Mouse (Mus musculus) midbrain, embryonic 13.5 days (tissue): Measurements from ENCODE around the gene Slit3. TPM values are rescaled to one million over a fixed set of nuclear protein-coding genes. Genes with fewer than 3 reads are reported as not detected.

Experiments
- ATAC-seq: fragments of 200-750 bp; cut with Nextera tagmentation; 2 replicates; pipeline ENCODE4 v1.8.0; 2017; ENCODE audit warnings: mild to moderate bottlenecking, moderate TSS enrichment, moderate library complexity
- H3K27ac ChIP-seq: fragments of 300-500 bp; sonication (generic); 2 replicates; pipeline ENCODE4 v1.5.1; 2015; ENCODE audit warnings: inconsistent platforms, mild to moderate bottlenecking, moderate library complexity
- H3K27me3 ChIP-seq: fragments of 300-500 bp; sonication (generic); 2 replicates; pipeline ENCODE4 v1.6.1; 2015; ENCODE audit warnings: mild to moderate bottlenecking, inconsistent platforms
- H3K36me3 ChIP-seq: fragments of 300-500 bp; sonication (generic); 2 replicates; pipeline ENCODE4 v1.6.1; 2015; ENCODE audit warnings: mild to moderate bottlenecking, inconsistent platforms
- H3K4me1 ChIP-seq: fragments of 300-500 bp; sonication (generic); replicated peaks from 2 replicates; pipeline ENCODE4 v1.6.1; 2015; ENCODE audit warnings: inconsistent platforms
- H3K4me2 ChIP-seq: fragments of 300-500 bp; sonication (generic); replicated peaks from 2 replicates; pipeline ENCODE4 v1.6.1; 2015; ENCODE audit warnings: moderate library complexity, mild to moderate bottlenecking, inconsistent platforms
- H3K4me3 ChIP-seq: fragments of 300-500 bp; sonication (generic); replicated peaks from 2 replicates; pipeline ENCODE4 v1.5.1; 2015; ENCODE audit warnings: mild to moderate bottlenecking, inconsistent platforms
- H3K9ac ChIP-seq: fragments of 300-500 bp; sonication (generic); replicated peaks from 2 replicates; pipeline ENCODE4 v1.6.1; 2015; ENCODE audit warnings: mild to moderate bottlenecking, inconsistent platforms
- H3K9me3 ChIP-seq: fragments of 300-500 bp; sonication (generic); 2 replicates; pipeline ENCODE4 v1.6.1; 2016; ENCODE audit warnings: mild to moderate bottlenecking, inconsistent platforms
- WGBS: fragments of 180-500 bp; shearing (Covaris S2); methylation state at CpG from one replicate; pipeline ENCODE4 v1.1.7; 2015; 5-methylcytosine and 5-hydroxymethylcytosine counted together
- polyA plus RNA-seq: library from polyadenylated mRNA; unstranded; fragments of >200 nt; fragmentation: Nextera tagmentation; extraction: Ambion mirVana; gene quantifications from 2 replicates; pipeline ENCODE4 v1.2.1, GENCODE M21; 2015

Gene Slit3
- polyA plus RNA-seq, 1 experiment from 2014 or later: 6.6 TPM

GRCm38 (mm10) chr11:35251910-35252309 lies 130.9 kb downstream of the Slit3 start:
- Histone ChIP-seq H3K4me3 (no peak overlapping the region), H3K27me3 (peaks cover 4% of the 10 kb centered on the region; the same call in 1 of the 2 replicates), H3K9ac (no peak overlapping the region), H3K27ac (no peak overlapping the region), H3K4me1 (peaks cover 3% of the 10 kb centered on the region; the same call in 1 of the 2 replicates), H3K4me2 (no peak overlapping the region), H3K9me3 (no peaks in the 10 kb centered on the region), H3K36me3 (no peaks in the 10 kb centered on the region)
- ATAC-seq: no peak
- WGBS: 83% methylated on average over 4 of the region's 4 CpGs

GRCm38 (mm10) chr11:35257351-35257750 lies 136.3 kb downstream of the Slit3 start:
- no peak overlapping the region for H3K4me3 ChIP-seq
- WGBS: 80% methylated on average over 6 of the region's 6 CpGs

GRCm38 (mm10) chr11:35261562-35262087 lies 140.6 kb downstream of the Slit3 start:
- no peaks in the 10 kb centered on the region for H3K9me3 ChIP-seq
- 0 out of 2 replicates have a peak, but pooled peaks cover 3% of the 10 kb centered on the region for H3K4me1 ChIP-seq
- ATAC-seq: no peak
- 85% methylated on average over 10 of the region's 10 CpGs for WGBS
- H3K27me3 ChIP-seq: 0 out of 2 replicates have a peak, but pooled peaks cover 7% of the 10 kb centered on the region
- H3K4me3 ChIP-seq: no peak overlapping the region
- no peak overlapping the region for H3K27ac ChIP-seq
- no peak overlapping the region for H3K9ac ChIP-seq
- H3K36me3 ChIP-seq: no peaks in the 10 kb centered on the region
- H3K4me2 ChIP-seq: no peak overlapping the region

More at GRCm38 (mm10) chr11:35257351-35257750, 136.3 kb downstream of the Slit3 start:
- Histone ChIP-seq H3K9ac (no peak overlapping the region), H3K27ac (no peak overlapping the region), H3K36me3 (no peaks in the 10 kb centered on the region), H3K4me1 (0 out of 2 replicates have a peak, but pooled peaks cover under 1% of the 10 kb centered on the region), H3K27me3 (peaks cover 7% of the 10 kb centered on the region; the same call in 1 of the 2 replicates), H3K4me2 (no peak overlapping the region), H3K9me3 (no peaks in the 10 kb centered on the region)
- no peak for ATAC-seq

GRCm38 (mm10) chr11:35262289-35262941 lies 141.4 kb downstream of the Slit3 start:
- no peak for ATAC-seq
- H3K9me3 ChIP-seq: no peaks in the 10 kb centered on the region
- WGBS: 63% methylated on average over 12 of the region's 12 CpGs

GRCm38 (mm10) chr11:35264749-35265148 lies 143.7 kb downstream of the Slit3 start:
- Histone ChIP-seq H3K4me2 (no peak overlapping the region), H3K9me3 (no peaks in the 10 kb centered on the region), H3K4me3 (no peak overlapping the region), H3K4me1 (0 out of 2 replicates have a peak, but pooled peaks cover 3% of the 10 kb centered on the region), H3K27me3 (0 out of 2 replicates have a peak, but pooled peaks cover under 1% of the 10 kb centered on the region), H3K27ac (no peak overlapping the region), H3K9ac (no peak overlapping the region), H3K36me3 (no peaks in the 10 kb centered on the region)
- WGBS: 88% methylated on average over 3 of the region's 3 CpGs
- no peak for ATAC-seq

More at GRCm38 (mm10) chr11:35262289-35262941, 141.4 kb downstream of the Slit3 start:
- no peaks in the 10 kb centered on the region for H3K36me3 ChIP-seq
- H3K27ac ChIP-seq: no peak overlapping the region
- H3K4me3 ChIP-seq: no peak overlapping the region
- H3K9ac ChIP-seq: no peak overlapping the region
- 0 out of 2 replicates have a peak, but pooled peaks cover 3% of the 10 kb centered on the region for H3K4me1 ChIP-seq
- H3K4me2 ChIP-seq: no peak overlapping the region
- 0 out of 2 replicates have a peak, but pooled peaks cover 7% of the 10 kb centered on the region for H3K27me3 ChIP-seq

GRCm38 (mm10) chr11:35270396-35270795 lies 149.4 kb downstream of the Slit3 start:
- no peak overlapping the region for H3K4me3 ChIP-seq
- no peak overlapping the region for H3K27ac ChIP-seq
- no peaks in the 10 kb centered on the region for H3K9me3 ChIP-seq
- peaks cover 8% of the 10 kb centered on the region for H3K27me3 ChIP-seq
- H3K4me1 ChIP-seq: peaks cover 9% of the 10 kb centered on the region; the same call in 1 of the 2 replicates
- no peaks in the 10 kb centered on the region for H3K36me3 ChIP-seq
- WGBS: 86% methylated on average over 9 of the region's 9 CpGs
- no peak overlapping the region for H3K9ac ChIP-seq
- no peak overlapping the region for H3K4me2 ChIP-seq
- ATAC-seq: no peak

GRCm38 (mm10) chr11:35273416-35273815 lies 152.4 kb downstream of the Slit3 start:
- ATAC-seq: no peak
- 61% methylated on average over 10 of the region's 10 CpGs for WGBS
- Histone ChIP-seq H3K36me3 (no peaks in the 10 kb centered on the region), H3K4me3 (no peak overlapping the region), H3K27me3 (peaks cover 11% of the 10 kb centered on the region), H3K4me2 (no peak overlapping the region), H3K9ac (no peak overlapping the region), H3K4me1 (peaks cover 14% of the 10 kb centered on the region), H3K9me3 (no peaks in the 10 kb centered on the region), H3K27ac (no peak overlapping the region)

GRCm38 (mm10) chr11:35274036-35274435 lies 153.0 kb downstream of the Slit3 start:
- H3K36me3 ChIP-seq: no peaks in the 10 kb centered on the region
- H3K27ac ChIP-seq: no peak overlapping the region
- H3K9me3 ChIP-seq: no peaks in the 10 kb centered on the region
- H3K4me1 ChIP-seq: peaks cover 15% of the 10 kb centered on the region
- 98% methylated on average over 3 of the region's 3 CpGs for WGBS
- H3K4me3 ChIP-seq: no peak overlapping the region
- H3K9ac ChIP-seq: no peak overlapping the region
- ATAC-seq: no peak
- peaks cover 11% of the 10 kb centered on the region for H3K27me3 ChIP-seq
- H3K4me2 ChIP-seq: no peak overlapping the region

- no peak overlapping the region for H3K9ac ChIP-seq
- no peaks in the 10 kb centered on the region for H3K9me3 ChIP-seq
- H3K4me2 ChIP-seq: no peak overlapping the region
- no peak for ATAC-seq
- 86% methylated on average over 7 of the region's 7 CpGs for WGBS
- H3K27ac ChIP-seq: no peak overlapping the region
- H3K36me3 ChIP-seq: no peaks in the 10 kb centered on the region
- H3K4me3 ChIP-seq: no peak overlapping the region
- H3K4me1 ChIP-seq: peaks cover 15% of the 10 kb centered on the region
- peaks cover 18% of the 10 kb centered on the region for H3K27me3 ChIP-seq
Observed at GRCm38 (mm10) chr11:35275300-35275699, 154.3 kb downstream of the Slit3 start.

- Histone ChIP-seq H3K27ac (no peak overlapping the region), H3K4me3 (no peak overlapping the region), H3K36me3 (no peaks in the 10 kb centered on the region), H3K4me1 (peaks cover 15% of the 10 kb centered on the region), H3K4me2 (no peak overlapping the region), H3K27me3 (peaks cover 19% of the 10 kb centered on the region), H3K9ac (no peak overlapping the region), H3K9me3 (no peaks in the 10 kb centered on the region)
- 73% methylated on average over 11 of the region's 11 CpGs for WGBS
- ATAC-seq: no peak
Observed at GRCm38 (mm10) chr11:35276001-35276400, 155.0 kb downstream of the Slit3 start.

- H3K4me2 ChIP-seq: no peak overlapping the region
- peaks cover 34% of the 10 kb centered on the region for H3K27me3 ChIP-seq
- WGBS: 77% methylated on average over 16 of the region's 16 CpGs
- H3K9me3 ChIP-seq: no peaks in the 10 kb centered on the region
- peak; percentile 15; the same call in 1 of the 2 replicates for ATAC-seq
- H3K27ac ChIP-seq: no peak overlapping the region
- no peak overlapping the region for H3K9ac ChIP-seq
- H3K36me3 ChIP-seq: no peaks in the 10 kb centered on the region
- H3K4me3 ChIP-seq: no peak overlapping the region
- H3K4me1 ChIP-seq: peaks cover 18% of the 10 kb centered on the region
Observed at GRCm38 (mm10) chr11:35278128-35278769, 157.2 kb downstream of the Slit3 start.

GRCm38 (mm10) chr11:35280826-35281225 lies 159.8 kb downstream of the Slit3 start:
- peaks cover 33% of the 10 kb centered on the region; the same call in 1 of the 2 replicates for H3K27me3 ChIP-seq
- H3K4me3 ChIP-seq: no peak overlapping the region
- H3K9ac ChIP-seq: no peak overlapping the region
- no peak overlapping the region for H3K4me2 ChIP-seq
- 79% methylated on average over 6 of the region's 6 CpGs for WGBS
- H3K4me1 ChIP-seq: peaks cover 21% of the 10 kb centered on the region
- H3K36me3 ChIP-seq: no peaks in the 10 kb centered on the region
- no peak for ATAC-seq
- H3K9me3 ChIP-seq: no peaks in the 10 kb centered on the region
- no peak overlapping the region for H3K27ac ChIP-seq
